Mouse (Mus musculus): ENCODE results near the gene Hdhd3.

GRCm38 (mm10) chr4:62475793-62476192 lies 27.5 kb downstream of the Hdhd3 start:
- TF ChIP-seq CTCF (IDR thresholded peaks at IDR 0.05; ENCODE audit: low read depth) (no peak), EP300 (IDR thresholded peaks at IDR 0.05; ENCODE audit: low read depth) (no peak)
